Mouse (Mus musculus) heart, postnatal 25 days (tissue): ENCODE results near the gene Nbl1. TPM values are rescaled to one million over a fixed set of nuclear protein-coding genes. Genes with fewer than 3 reads are reported as not detected.
A peak's percentile ranks its signal among the peaks of the same experiment; 100 is the strongest.

Experiments
- DNase-seq: peaks from one replicate; pipeline ENCODE4 v3.0.0; 2022; ENCODE audit warnings: low spot score
- intact Hi-C: fragments of 180-260 bp; cut with DNase I; formaldehyde crosslinking; loops from one replicate; pipeline ENCODE4 v1.15.1; 2025
- total RNA-seq, 2 experiments: library from RNA; stranded (reverse); gene quantifications; 2 replicates each; pipeline ENCODE4 v1.2.3; 2021

Gene Nbl1
- total RNA-seq, 2 experiments from 2014 or later, result 26.7 to 28.3 TPM

GRCm38 (mm10) chr4:139105453-139105852, 12.7 kb upstream of the Nbl1 start:
- intact Hi-C loops, result no loop called here
- DNase-seq, result no peak

GRCm38 (mm10) chr4:139101546-139101945, 8.8 kb upstream of the Nbl1 start:
- DNase-seq, result no peak
- intact Hi-C loops, result no loop called here

- no peak for DNase-seq
- intact Hi-C loops, result no loop called here
These were observed 7.5 kb upstream of the Nbl1 start for GRCm38 (mm10) chr4:139100326-139100725.

GRCm38 (mm10) chr4:139096201-139096600, 3.4 kb upstream of the Nbl1 start:
- intact Hi-C loops, result no loop called here
- no peak for DNase-seq

GRCm38 (mm10) chr4:139095406-139095805, 2.6 kb upstream of the Nbl1 start:
- intact Hi-C loops, result no loop called here
- no peak for DNase-seq

- no peak for DNase-seq
- intact Hi-C loops, result no loop called here
These were observed 370 bp upstream of the Nbl1 start for GRCm38 (mm10) chr4:139093196-139093530.

- no peak for DNase-seq
- intact Hi-C loops, result no loop called here
These were observed 1.1 kb downstream of the Nbl1 start for GRCm38 (mm10) chr4:139091478-139092355.

GRCm38 (mm10) chr4:139091066-139091465, 1.7 kb downstream of the Nbl1 start:
- DNase-seq, result no peak
- intact Hi-C loops, result no loop called here

GRCm38 (mm10) chr4:139090303-139090940, 2.4 kb downstream of the Nbl1 start:
- no peak for DNase-seq

GRCm38 (mm10) chr4:139088982-139089671, 3.7 kb downstream of the Nbl1 start:
- no peak for DNase-seq
- intact Hi-C loops, result loop anchor here (5.0 kb wide), 1 partner anchor 93 kb away; no protein-coding TSS in a partner anchor

More at GRCm38 (mm10) chr4:139090303-139090940, 2.4 kb downstream of the Nbl1 start:
- intact Hi-C loops, result no loop called here

- intact Hi-C loops, result loop anchor here (1.0 to 5.0 kb wide), 4 partner anchors 95 to 250 kb away; no protein-coding TSS in a partner anchor
- no peak for DNase-seq
These were observed 5.8 kb downstream of the Nbl1 start for GRCm38 (mm10) chr4:139086984-139087383.

- peak; percentile 47 for DNase-seq
- intact Hi-C loops, result loop anchor here (1.0 to 5.0 kb wide), 4 partner anchors 96 to 251 kb away; no protein-coding TSS in a partner anchor
These were observed 6.8 kb downstream of the Nbl1 start for GRCm38 (mm10) chr4:139086037-139086436.

- no peak for DNase-seq
- intact Hi-C loops, result loop anchor here (5.0 kb wide), 1 partner anchor 97 kb away; no protein-coding TSS in a partner anchor
These were observed 7.5 kb downstream of the Nbl1 start for GRCm38 (mm10) chr4:139085337-139085736.

- DNase-seq, result no peak
- intact Hi-C loops, result no loop called here
These were observed 9.8 kb downstream of the Nbl1 start for GRCm38 (mm10) chr4:139082790-139083564.

GRCm38 (mm10) chr4:139081270-139081931, 11.4 kb downstream of the Nbl1 start:
- intact Hi-C loops, result no loop called here
- no peak for DNase-seq

- no peak for DNase-seq
- intact Hi-C loops, result no loop called here
These were observed 12.5 kb downstream of the Nbl1 start for GRCm38 (mm10) chr4:139080259-139080658.

- intact Hi-C loops, result no loop called here
- no peak for DNase-seq
These were observed 13.4 kb downstream of the Nbl1 start for GRCm38 (mm10) chr4:139079439-139079838.

- DNase-seq, result no peak
- intact Hi-C loops, result loop anchor here (1.0 kb wide), 1 partner anchor 156 kb away; no protein-coding TSS in a partner anchor
These were observed 14.1 kb downstream of the Nbl1 start for GRCm38 (mm10) chr4:139078726-139079125.

- intact Hi-C loops, result loop anchor here (1.0 kb wide), 1 partner anchor 156 kb away; no protein-coding TSS in a partner anchor
- DNase-seq, result no peak
These were observed 14.5 kb downstream of the Nbl1 start for GRCm38 (mm10) chr4:139078313-139078712.
